Mouse (Mus musculus) myocyte (in vitro differentiated cells): ENCODE data around the gene Adra1b.

Experiments used
- MAX ChIP-seq: IDR thresholded peaks from one replicate; pipeline ENCODE4 v1.6.1; 2011; ENCODE audit warnings: low read depth, mild to moderate bottlenecking, control low read depth
- MYOD1 ChIP-seq, 3 experiments: IDR thresholded peaks; one replicate each; pipeline ENCODE4 v1.6.1; 2011; ENCODE audit warnings: control low read depth in 2 of 3, low read depth in 2 of 3, mild to moderate bottlenecking in 2 of 3, moderate library complexity in 1 of 3; ENCODE audit not compliant: insufficient read length in 2 of 3, control insufficient read depth in 1 of 3
- POLR2A ChIP-seq: IDR thresholded peaks from one replicate; pipeline ENCODE4 v1.6.1; 2011; ENCODE audit warnings: low read depth, mild to moderate bottlenecking, control low read depth, moderate library complexity; ENCODE audit not compliant: insufficient read length
- REST ChIP-seq: IDR thresholded peaks from one replicate; pipeline ENCODE4 v1.6.1; 2011; ENCODE audit warnings: mild to moderate bottlenecking, control low read depth, moderate library complexity; ENCODE audit not compliant: insufficient read depth, insufficient read length
- TCF3 ChIP-seq: IDR thresholded peaks from one replicate; pipeline ENCODE4 v1.6.1; 2011; ENCODE audit warnings: low read depth, control low read depth; ENCODE audit not compliant: insufficient read length
- USF1 ChIP-seq: IDR thresholded peaks from one replicate; pipeline ENCODE4 v1.6.1; 2011; ENCODE audit warnings: low read depth, mild to moderate bottlenecking, control low read depth, moderate library complexity

DNA sequence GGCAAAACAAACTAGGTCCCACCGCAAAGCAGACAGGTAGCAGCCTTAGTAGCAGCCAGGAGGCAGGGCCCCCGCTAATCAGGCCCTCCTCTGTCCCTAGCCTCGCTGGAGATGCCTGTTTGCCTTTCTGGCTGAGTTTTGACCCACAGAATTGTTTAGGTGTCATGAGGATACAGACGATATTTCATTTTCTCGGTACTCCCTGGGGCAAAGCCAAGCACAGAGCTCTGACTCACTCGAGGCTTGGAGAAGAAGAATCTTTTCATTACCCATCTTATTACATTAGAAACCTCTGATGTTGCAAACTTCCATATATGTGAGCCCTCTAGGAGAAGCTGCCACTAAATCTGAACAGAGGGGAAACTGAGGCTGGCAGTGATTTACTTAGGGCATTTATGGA is 60.5 kb downstream of the Adra1b start:
- TF ChIP-seq REST = no peak
- no peak for TF ChIP-seq MYOD1 (IDR thresholded peaks at IDR 0.05; ENCODE audit: control insufficient read depth in 1 of 3, insufficient read length in 2 of 3, low read depth in 2 of 3)
- no peak for TF ChIP-seq POLR2A
- TF ChIP-seq USF1 = no peak
- TF ChIP-seq TCF3 = no peak
- TF ChIP-seq MAX = no peak
